Mouse (Mus musculus): ENCODE results near the gene Ccs. TPM values are rescaled to one million over a fixed set of nuclear protein-coding genes. Genes with fewer than 3 reads are reported as not detected.
"Not testable (repeated sequence)": the region's sequence is repeated elsewhere in the genome, so short reads cannot be mapped to it uniquely, and the experiment has no call there.

The Ccs gene
- total RNA-seq (2021): 100 to 1,000 TPM in 1 of 2 experiments, 10 to 100 TPM in 1; 94.4 to 109 TPM
- long read RNA-seq, experiment 1, transcript Ccs-201 (8 exons, 1,067 nt): major isoform, 26 of 31 reads
- long read RNA-seq, experiment 1, partial matches to known transcripts: 1 of 31 reads
- long read RNA-seq, experiment 1, other reads (novel, unspliced or antisense): 4 of 31 reads
- long read RNA-seq, experiment 2, transcript Ccs-201 (8 exons, 1,067 nt): major isoform, 105 of 126 reads
- long read RNA-seq, experiment 2, partial matches to known transcripts: 14 of 126 reads
- long read RNA-seq, experiment 2, other reads (novel, unspliced or antisense): 4 of 126 reads

- peak; percentile 91 to 94 for DNase-seq (ENCODE audit: low spot score in 2 of 2)
Measured at GRCm38 (mm10) chr19:4839149-4839548, at the start of gene Ccs, which contains the start of gene Ccdc87. TSS of gene Ccs (minus strand) at chr19:4839332. TSS of gene Ccdc87 (plus strand) at chr19:4839366.

DNA sequence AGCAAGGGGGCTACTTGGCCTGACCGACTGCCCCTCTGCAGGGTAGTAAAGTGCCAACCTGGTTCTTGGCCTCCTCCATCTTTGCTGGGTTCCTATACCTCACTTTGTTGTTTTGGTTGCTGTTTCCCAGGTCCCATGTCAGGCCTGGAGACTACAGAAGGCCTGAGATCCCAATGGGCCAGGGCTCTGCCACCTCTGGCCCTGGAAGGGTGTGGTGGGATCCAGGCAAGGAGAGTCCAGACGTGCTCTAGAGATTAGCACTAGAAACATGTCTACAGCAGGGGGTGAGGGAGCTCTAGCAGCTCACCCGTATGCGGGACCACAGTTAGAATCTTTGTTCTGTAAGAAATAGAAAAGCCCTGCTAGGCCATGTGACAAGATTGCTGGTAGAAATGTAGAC is 44.8 kb upstream of the Ccs start:
- no peak for DNase-seq (ENCODE audit: low spot score in 2 of 2)

GRCm38 (mm10) chr19:4879324-4879703 is 40.2 kb upstream of the Ccs start:
- DNase-seq (ENCODE audit: low spot score in 2 of 2): no peak

GRCm38 (mm10) chr19:4878405-4879323 is 39.5 kb upstream of the Ccs start, which contains the start of gene Zdhhc24:
TSS of gene Zdhhc24 (plus strand) at chr19:4878668.
- DNase-seq (ENCODE audit: low spot score in 2 of 2): peak; percentile 95 to 97

GRCm38 (mm10) chr19:4877785-4878184 is 38.7 kb upstream of the Ccs start, which contains the start of gene Actn3:
TSS of gene Actn3 (minus strand) at chr19:4877909.
- DNase-seq (ENCODE audit: low spot score in 2 of 2): no peak

- DNase-seq (ENCODE audit: low spot score in 2 of 2): no peak
Measured at GRCm38 (mm10) chr19:4876755-4877154, 37.6 kb upstream of the Ccs start.

GRCm38 (mm10) chr19:4876241-4876640 is 37.1 kb upstream of the Ccs start:
- no peak for DNase-seq (ENCODE audit: low spot score in 2 of 2)

DNA sequence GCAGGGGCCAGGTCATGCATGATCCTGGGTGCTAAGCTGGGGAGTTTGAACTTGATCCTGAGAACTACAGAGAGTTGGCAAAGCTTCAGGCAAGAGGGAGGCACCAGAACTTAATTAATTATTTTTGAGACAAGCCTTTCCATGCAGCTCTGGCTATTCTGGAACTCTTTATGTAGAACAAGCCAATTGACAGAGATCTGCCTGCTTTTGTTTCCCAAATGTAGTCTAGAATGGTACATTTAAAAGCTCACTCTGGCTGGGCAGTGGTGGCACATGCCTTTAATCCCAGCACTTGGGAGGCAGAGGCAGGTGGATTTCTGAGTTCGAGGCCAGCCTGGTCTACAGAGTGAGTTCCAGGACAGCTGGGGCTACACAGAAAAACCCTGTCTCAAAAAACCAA is 35.5 kb upstream of the Ccs start:
- not testable (repeated sequence) for DNase-seq (ENCODE audit: low spot score in 2 of 2)

DNA sequence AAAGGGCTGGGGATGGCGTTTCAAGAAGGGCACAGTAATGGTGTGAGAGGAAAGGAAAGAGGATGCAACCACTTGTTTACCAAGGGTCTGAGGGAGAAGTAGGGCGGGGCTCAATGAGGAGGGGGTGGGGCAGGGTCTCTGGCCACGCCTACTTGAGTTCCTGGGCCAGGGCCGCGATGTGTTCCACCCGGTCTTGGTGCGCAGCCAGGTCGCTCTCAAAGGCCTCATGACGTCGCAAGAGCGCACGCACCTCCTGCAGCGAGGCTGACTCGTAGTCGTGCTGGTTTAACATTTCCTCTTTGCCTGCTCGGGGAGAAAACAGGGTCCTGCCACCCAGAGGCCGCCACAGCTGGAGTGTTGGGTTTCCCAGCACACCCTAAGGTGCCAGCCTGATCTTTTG is 26.0 kb upstream of the Ccs start:
- DNase-seq (ENCODE audit: low spot score in 2 of 2): no peak

GRCm38 (mm10) chr19:4863048-4863447 is 23.9 kb upstream of the Ccs start:
- no peak for DNase-seq (ENCODE audit: low spot score in 2 of 2)

GRCm38 (mm10) chr19:4859081-4859480 is 19.9 kb upstream of the Ccs start:
- DNase-seq (ENCODE audit: low spot score in 2 of 2): no peak

- DNase-seq (ENCODE audit: low spot score in 2 of 2): peak in 1 of 2 experiments; percentile 48
Measured at GRCm38 (mm10) chr19:4855951-4856350, 16.8 kb upstream of the Ccs start.

- no peak for DNase-seq (ENCODE audit: low spot score in 2 of 2)
Measured at GRCm38 (mm10) chr19:4855470-4855820, 16.3 kb upstream of the Ccs start.

DNA sequence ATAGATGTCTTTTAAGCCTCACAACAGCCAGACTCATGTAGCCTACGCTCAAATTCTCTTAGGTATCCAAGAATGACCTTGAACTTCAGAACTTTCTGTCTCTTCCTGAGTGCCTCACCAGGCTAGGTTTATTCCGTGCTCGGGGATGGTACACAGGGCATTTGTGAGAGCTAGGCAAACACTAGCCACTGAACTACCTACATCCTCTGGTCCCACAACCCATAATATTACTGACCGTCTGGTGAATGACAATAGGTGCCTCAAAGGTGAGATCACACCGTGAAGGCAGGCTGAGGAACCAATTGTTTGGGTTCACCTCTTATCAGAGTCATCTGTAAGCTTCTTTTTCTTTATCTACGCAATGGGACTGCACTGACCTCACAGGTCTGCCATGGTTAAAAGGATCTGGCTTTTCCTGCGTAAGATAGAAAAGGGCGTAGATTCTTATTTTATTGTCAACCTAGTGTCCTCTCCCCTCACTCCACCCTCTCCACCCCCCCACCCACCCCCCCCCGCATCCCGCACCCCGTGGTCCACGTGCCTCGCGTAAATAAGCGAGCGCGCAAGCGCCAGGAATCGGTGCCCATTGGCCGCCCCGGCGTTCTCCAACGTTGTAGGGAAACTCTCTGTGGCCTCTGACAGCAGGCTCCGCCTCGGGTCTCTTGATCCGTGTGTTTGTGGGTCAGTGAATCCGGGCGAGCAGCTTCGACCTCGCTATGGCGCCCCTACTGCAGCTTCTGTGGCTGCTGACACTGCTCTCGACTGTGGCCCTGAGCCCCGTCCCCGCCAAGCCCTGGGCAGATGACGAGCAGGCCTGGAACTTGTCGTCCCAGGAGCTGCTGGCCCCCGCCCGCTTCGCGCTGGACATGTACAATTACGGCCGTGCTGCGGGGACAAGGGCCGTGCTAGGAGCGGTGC is 15.7 kb upstream of the Ccs start, which contains the start of gene Ctsf:
Gene Ctsf (plus strand): TSS at position 579 of the 918 bp plus-strand sequence.
- peak; percentile 85 to 88 for DNase-seq (ENCODE audit: low spot score in 2 of 2)

- DNase-seq (ENCODE audit: low spot score in 2 of 2): no peak
Measured at GRCm38 (mm10) chr19:4850281-4850680, 11.1 kb upstream of the Ccs start.

DNA sequence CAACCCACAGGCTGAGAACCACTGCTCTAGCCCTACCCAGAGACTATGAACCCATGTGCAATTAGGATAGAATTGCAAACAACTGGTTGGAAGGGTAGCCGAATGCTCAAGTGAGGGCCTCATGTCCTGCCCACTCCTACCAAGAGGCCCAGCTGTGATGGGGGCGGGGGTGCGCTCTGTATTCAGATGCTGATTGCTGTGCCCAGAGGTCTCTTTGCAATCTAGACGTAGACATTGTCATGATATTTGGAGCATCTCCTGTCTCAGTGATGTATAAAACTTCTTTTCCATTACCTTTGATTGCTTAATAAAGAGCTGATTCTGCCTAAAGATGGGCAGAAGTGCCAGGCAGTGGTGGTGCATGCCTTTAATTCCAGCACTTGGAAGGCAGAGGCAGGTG is 10.7 kb upstream of the Ccs start:
- DNase-seq (ENCODE audit: low spot score in 2 of 2): no peak

DNA sequence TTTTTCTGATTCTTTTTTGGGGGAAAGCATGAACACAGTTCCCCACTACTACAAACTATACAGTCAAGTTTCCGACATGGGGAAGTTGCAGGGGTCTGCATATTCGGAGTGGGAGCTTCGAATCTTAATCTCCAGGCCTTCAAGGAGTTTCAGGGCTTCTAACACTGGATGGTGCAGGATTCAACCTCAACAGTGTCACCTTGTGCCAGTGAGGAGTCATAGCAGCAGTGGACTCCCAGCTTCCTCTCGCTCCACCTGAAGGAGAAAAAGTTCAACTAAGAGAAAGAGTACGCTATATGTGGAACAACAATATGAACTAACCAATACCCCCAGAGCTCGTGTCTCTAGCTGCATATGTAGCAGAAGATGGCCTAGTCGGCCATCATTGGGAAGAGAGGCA is 8.4 kb upstream of the Ccs start:
- no peak for DNase-seq (ENCODE audit: low spot score in 2 of 2)

DNA sequence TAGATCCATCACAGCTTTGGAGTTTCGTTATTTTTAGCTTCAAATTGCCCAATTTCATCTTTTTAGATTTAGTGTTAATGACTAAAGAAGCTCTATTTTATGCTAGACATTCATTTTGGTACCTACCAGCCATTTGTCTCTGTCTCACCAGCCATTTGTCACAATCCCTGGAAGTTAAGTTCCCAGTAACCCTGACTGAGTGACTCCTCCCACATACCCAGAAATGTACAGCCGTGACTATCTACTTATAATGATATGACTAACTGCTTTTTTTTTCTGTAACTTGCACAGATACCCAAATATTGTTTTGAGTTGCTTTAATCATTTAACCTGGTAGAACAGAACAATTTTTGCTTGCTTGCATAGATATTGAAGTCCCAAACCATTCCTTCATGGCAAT is 6.7 kb upstream of the Ccs start:
- no peak for DNase-seq (ENCODE audit: low spot score in 2 of 2)

DNA sequence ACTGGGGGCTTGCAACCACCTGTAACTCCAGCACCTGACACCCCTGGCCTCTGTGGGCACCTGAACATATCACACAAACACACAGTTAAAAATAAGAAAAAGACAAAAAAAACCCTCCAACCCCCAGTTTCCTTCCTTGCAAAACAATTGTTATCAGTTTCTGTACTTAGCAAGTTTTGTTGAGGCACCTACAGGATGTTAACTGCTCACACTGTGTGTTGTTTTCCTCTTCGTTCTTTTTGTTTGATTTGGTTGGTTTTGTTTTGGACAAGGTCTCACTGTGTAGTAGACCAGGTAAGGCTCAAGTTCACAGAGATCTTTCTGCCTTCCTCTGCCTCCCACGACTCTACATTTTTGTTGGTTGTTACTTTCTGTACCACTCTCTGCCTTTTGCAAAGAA is 3.5 kb upstream of the Ccs start:
- no peak for DNase-seq (ENCODE audit: low spot score in 2 of 2)

- DNase-seq (ENCODE audit: low spot score in 2 of 2): no peak
Measured at GRCm38 (mm10) chr19:4840848-4841247, 1.7 kb upstream of the Ccs start.

All from adrenal gland, adult 18-20 months (tissue).